Mouse (Mus musculus) T-helper 2 cell (primary cell): ENCODE measurements at regions not wholly inside any gene's neighbourhood (a gene's known extent, or its start where the extent isn't known, plus 50 kb on each side); places are given as distances from the start of the nearest gene placed in this dataset.

Experiments used
- in situ Hi-C: fragments of 300-600 bp; cut with MboI, MseI; formaldehyde crosslinking; loops from one replicate; pipeline ENCODE4 v1.15.1; 2025; ENCODE audit warnings: high pct_unique_total_duplicates

DNA sequence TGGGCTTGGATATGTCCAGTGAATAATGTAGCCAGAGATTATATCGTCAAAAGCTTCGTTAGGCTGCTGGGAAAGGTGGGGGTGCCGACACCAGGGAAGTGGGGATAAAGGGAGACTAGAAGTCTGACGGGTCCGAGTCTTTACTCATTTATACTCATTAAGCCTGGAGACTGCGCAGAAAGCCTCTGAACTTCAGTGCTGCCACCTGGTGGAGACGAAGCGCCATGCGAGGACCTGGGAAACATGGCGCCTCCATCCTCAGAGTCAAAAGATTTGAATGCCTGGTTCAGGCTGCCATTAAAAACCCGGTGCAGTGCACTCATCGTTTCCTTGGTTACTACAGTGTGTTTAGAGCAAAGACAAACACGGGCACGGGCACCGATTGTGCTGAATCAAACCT, 337.2 kb downstream of the Hlx start:
- in situ Hi-C loops: no loop called here

DNA sequence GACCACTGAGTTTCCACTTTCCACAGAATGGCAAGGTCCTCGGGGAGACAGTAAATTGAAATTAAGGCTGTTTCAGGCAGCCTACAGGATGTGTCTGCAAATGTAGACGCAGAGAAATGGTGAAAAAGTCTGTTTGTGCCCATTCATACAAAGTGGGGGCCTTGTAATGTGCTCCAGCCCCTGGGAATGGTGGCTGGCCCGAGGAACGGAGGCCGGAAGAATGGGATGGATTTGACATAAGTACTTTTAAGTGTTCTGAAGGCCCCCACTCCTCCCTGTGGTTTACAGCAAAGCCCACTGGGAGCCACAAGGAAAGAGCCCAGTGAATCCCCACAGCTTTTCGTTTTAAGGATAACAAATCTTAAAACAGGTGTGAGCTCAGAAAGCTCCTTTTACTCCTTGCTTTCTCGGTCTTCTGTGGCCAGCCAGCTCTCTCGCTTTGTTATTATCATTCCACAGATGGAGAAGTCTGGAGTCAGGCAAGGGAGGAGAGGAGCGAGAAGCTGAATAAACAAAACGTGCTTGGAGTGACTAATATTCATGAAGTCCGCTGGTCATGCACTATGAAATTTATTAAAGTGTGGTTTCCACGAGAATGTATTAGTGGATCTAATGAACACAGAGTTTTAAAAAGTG, 337.7 kb downstream of the Hlx start:
- in situ Hi-C loops: no loop called here

DNA sequence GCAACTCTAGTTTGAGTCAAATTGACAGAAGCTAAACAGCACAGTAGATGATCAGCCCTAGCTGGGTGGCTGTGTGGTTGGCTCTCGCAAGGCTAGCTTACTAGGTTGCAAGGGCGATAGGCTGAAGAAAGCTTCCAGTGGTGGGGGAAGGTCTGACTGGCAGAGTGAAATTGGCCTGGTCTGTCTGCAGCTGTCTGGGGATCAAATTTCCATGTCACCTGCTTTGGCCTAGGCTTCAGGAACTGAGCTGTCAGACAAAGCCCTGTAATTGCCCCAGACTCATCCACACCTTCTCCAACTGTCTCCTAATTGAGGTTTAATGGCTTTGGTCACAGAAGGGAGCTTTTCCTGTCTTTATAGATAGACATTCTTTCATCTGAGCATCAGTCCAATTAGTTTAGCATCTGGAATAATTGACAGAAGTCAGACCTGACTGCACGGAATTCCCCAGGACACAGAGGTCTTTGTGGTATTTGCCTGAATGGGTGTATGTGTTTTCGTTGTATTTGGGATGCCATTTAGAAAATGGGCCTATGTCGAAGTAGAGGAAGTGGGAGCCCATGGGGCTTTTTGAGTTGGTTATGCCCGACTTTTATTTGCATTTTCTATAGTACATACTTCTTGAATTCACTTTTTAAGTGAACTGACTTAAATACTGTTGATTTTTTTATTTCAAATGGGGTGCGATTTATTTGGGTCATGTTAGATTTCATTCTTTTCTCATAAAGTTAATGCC, 348.2 kb downstream of the Hlx start:
- in situ Hi-C loops: no loop called here

DNA sequence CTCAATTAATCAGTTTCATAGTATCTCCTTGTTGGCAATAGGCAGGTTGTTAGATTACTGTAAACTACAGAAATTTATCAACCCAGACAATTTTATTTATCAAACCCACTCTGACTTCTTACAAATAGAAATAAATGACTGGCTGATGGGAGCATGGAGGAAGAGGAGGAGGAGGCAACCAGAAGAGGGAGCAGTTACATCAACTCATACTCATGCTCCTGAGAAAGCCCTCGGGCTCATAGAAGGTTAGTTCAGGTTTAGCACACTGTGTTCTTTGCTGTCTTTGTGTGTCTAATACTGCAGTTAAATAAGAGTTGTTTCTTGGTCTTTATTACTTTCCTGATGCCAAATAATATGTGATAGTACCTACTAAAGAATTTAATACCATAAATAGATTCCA, 344.6 kb upstream of the 1700056E22Rik start:
- in situ Hi-C loops: no loop called here

DNA sequence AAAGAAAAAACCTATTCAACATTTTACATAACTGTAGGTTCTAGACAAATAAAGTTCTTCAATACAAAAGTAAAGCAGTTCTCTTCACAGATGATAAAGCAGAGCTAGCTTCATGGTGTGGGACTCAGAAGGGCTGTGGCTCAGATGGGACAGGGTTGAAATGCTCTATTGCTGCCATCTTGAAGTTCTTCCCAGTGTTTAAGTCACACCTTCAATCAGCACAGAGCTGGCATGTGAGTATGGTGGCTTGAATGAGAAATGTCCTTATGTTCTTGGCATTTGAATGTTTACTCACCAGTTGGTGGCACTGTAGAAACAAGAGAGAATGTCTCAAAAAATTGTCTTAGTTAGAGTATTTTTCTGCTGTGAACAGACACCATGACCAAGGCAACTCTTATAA, 330.9 kb upstream of the 1700056E22Rik start:
- in situ Hi-C loops: no loop called here

DNA sequence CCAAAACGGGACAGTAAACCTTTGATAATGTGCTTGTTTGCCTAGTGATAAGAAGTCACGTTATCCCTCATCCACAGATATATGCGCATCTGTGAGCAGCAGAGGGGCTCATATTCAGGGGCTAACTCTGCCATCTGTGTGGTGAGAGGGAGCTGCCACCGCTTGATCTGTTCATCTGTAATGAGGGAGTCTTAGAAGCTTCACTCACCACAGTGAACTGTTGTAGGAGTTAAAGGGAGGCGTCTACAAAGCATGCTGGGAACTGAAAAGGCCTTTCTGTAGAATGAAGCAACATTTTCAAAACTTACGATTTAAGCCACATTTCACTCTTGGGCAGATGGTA, 324.1 kb upstream of the 1700056E22Rik start:
- in situ Hi-C loops: no loop called here

DNA sequence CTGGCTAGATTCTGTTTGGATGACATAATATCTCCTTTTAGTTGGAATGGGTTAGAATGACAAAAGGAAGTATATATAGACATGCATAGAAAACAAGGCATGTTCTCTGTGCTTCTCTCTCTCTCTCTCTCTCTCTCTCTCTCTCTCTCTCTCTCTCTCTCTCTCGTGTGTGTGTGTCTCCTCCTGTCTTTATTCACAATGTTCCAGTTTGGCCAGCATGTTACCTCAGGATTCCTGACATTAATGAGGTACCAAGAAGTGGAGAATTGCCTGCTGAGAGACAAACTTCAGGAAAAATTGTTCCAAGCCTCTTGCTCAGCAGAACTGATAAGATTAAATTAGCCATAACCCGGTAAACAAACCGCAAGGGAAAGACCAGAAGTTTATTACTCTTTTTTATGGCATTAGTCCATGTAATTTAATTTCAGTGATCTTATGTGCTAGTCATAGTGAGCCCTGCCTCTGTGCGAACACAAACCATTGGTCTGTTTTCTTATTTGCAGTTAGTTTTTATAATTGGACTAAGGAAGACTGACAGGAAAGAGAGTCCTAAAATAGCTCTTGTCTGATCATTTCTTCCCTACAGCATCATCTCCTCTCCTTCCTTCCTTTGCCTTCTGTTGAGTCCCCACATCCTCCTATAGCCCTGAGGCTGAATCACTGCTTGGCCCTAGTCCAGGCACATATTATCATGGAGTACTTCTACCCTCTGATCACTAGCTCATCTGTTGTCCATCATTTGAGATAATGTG, 323.5 kb upstream of the 1700056E22Rik start:
- in situ Hi-C loops: no loop called here

DNA sequence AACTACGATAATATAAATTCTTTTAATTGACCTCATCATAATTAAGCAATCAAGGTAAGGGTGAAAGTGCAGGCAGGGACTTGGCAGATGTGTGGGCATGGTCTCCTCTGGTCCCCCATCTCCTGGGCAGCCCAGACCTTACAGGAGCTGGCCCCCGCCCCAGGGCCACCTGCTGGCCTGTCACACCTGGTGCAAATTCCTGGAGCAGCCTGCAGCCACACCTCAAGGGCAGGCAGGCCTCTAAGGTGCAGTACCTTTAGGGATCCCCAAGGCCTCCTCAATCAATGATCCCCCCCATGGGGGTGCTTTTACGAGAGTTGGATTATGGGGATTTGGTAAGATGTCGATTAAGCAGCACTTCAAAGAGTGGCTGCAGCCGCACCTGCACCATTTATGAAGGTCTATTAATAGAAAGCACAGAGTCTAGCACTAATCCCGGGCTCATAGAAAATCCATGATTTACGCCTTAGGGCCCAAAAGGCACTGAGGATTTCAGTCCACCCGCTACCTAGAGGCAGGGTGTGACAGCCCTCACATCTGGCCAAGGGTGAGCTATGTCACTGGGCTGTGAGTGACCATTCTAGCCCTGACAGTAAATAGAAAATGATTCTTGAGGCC, 319.8 kb upstream of the 1700056E22Rik start:
- in situ Hi-C loops: no loop called here

DNA sequence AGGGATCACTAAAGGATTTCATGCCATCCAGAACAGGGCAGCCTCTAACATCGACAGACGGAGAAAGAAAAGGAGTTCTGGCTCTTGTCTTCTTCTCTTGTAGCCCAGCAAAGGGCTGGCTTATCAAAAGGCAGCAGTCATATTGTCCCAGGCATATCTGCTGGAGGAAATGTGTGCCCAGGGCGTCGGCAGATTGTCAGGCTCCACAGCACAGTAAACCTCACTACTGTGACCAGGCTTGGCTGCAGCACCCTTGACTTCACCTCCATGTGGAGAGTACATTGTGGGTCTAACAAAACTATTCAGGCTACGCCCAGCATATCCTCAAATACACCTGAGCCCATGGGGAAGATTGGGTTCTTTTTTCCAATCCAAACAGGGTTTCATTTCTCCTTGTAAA, 317.7 kb upstream of the 1700056E22Rik start:
- in situ Hi-C loops: no loop called here

DNA sequence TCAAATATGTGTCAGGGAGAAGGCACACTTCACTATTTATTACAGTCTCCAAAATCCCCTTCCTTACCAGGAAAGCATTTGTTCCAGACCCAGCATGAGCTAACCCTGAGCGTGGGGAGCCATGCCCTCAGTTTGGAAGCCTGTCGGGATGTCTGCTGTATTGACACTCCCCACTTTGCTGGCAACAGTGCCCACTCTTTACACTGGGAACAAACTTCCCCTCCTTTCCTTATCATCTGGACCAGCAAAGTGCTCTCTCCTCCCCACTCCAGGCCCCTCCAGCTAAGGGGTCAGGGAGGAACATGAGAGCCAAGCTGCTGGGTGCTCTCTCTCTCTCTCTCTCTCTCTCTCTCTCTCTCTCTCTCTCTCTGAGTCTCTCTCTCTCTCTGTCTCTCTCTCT, 310.7 kb upstream of the 1700056E22Rik start:
- in situ Hi-C loops: no loop called here

DNA sequence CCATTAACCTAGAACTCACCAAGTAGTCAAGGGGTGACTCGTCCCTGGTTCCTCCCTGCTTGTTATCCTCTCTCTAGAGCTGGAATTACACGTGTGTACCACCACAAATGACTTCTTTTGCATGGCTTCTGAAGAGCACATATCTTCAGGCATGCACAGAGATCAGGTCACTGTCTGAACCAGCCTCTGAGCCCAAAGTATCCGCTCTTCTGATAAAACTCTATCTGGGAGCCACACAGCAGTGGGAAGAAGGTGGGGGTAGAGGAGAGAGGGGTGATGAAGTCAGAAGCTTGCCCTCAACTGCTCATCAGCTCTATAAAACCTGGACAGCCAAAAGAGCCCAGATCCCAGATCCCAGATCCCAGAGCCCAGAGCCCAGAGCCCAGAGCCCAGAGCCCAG, 301.9 kb upstream of the 1700056E22Rik start:
- in situ Hi-C loops: no loop called here

DNA sequence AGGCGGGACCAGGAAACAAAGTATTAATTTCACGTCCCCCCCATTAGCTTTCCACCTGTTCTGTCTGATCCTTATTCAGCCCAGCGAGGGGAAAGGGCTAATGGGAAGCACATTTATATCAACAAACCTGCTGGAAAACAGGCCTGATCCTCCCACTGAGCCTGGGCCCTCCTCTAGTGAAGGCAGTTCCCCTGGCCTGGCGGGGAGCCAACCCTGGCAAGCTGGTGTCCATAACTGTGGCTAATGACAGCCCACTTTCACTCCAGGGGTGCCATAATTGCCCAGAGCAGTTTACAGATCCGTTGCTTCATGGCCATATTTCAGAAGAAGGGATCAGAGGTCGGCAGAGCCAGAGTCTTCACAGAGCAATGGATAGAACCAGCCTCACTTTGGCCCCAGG, 301.2 kb upstream of the 1700056E22Rik start:
- in situ Hi-C loops: no loop called here

DNA sequence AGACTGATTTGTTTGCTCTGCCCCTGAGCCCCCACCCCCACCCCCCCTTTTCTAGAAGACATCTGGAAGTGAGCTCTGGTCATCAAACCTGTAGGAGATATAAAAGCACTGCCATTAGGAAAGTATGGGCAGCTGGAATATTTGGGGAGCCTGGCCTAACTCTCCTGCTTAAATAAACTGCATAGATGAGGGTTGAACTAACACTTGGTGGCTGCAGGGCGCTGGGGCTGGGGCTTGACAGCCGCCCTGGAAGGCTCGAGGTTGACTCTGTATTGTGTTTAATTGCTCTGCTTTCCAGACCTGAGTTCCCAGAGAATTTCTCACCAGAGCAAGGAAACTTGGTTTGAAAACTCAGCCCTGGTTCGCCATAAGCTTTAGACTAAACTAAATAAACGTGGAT, 300.7 kb upstream of the 1700056E22Rik start:
- in situ Hi-C loops: no loop called here

DNA sequence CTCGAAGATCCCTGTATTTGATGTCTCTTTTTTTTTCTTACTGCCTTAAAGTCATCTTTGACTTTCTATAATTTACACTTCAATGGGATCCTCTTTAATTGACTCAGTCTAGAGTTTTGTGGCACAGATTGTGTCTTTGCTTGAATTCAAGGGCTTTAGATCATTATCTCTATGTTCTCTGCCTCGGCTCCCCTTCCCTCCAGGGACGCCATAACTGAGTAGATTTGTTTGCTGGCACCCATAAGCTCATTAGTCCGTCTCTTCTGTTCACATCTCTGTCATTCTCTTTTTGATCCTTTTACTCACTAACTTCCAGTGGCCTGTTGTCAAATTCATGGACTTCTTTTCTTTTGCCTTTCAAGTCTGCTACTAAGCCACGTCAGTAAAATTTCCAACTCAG, 299.0 kb upstream of the 1700056E22Rik start:
- in situ Hi-C loops: no loop called here

DNA sequence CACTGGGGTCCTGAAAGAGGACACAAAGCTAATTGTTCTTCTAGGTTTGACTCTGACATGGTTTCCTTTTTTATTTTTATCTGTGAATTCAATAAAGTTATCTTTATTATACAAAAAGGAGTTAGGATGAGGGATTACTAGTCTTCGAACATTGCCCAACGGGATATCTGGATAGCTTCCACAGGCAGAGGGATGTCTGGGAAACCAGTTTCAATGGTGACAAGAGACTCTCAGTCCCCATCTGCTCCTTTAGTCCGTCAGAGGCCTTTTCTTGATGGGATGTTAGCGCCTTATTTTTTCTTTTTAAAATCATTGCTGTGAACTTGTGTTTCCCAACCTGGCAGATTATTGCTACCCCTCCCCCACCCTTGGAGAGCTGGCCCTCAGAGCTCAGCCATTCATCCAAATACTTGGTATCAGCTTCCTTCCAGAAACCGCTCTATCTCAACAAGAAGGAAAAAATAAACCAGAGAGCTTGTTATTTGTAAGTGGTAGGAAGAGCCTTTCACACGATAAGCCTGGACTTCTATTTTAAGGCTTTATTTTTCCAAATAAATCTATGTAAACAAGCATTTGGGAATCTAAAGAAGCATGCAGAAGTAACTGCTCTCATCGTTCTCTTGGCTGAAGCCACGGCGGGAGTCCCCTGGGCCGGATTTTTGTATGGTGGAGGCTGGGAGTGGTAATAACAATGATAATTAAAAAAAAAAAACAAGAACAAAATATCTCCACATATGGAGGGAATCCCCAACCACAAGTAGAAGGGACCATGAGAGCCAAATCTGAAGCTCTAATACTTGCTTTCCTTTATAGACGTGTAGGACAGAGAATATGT, 296.6 kb upstream of the 1700056E22Rik start:
- in situ Hi-C loops: no loop called here

DNA sequence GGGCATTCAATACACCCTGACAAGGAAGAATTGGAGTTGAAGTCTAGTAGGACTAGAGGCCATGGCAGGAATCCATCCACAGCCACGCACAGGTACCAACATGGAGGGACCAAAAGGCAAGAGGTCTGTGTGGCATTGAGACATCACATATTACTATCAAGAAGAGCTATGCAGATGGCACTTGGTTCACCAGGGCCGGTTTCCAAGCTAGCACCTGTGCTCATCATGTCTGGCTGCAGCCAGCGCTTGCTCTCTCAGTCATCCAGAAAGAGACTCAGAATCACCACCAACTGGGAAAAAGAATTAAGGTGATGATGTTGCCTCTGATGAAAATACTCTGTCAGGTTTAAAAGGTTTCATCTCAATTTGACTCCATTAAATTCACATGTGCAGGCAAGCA, 292.1 kb upstream of the 1700056E22Rik start:
- in situ Hi-C loops: no loop called here

DNA sequence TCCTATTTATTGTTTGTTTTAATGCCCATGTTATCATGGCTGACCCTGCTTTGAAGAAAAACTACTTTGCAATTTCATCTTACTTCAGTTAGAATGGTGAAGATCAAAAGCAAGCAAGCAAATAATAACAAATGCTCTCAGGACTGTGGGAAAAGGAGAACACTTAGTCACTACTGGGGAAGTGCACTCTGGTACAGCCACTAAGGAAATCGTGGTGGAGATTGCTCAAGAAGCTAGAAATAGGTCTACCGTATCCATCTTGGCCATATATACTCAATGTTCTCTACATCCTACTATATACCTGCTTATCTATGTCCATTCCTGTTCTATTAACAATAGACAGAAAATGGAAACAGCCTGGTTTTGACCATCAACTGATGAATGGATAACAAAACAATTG, 290.1 kb upstream of the 1700056E22Rik start:
- in situ Hi-C loops: no loop called here

DNA sequence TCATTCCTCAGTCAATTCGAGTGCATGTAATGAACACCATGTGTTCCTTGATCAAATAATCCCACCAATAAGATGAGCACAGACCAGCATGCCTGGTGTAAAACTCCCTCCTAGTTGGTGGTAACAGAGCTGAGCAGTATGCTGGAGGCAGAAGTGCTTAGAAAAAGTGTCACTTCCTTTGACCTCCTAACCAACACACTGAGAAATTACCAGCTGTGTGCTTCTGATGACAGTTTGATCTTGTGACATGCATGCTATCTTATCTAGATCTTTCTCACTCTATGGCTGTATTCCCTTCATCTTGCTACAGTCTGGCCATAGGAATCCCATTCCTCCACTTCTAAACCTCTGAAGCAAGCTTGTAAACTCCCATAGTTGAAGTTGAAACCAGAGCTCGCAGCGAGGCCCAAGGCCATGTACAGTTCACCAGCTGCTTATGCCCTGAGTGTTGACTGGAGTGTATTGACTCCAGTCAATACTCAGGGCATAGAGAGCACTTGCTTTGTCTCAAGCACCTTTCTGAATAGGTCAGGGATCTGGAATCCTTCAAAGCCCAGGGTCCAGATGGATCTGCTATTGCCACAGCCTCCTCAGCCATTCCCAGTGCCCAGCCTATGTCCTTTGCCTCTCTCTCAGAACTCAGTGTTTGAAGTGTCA, 286.5 kb upstream of the 1700056E22Rik start:
- in situ Hi-C loops: no loop called here

DNA sequence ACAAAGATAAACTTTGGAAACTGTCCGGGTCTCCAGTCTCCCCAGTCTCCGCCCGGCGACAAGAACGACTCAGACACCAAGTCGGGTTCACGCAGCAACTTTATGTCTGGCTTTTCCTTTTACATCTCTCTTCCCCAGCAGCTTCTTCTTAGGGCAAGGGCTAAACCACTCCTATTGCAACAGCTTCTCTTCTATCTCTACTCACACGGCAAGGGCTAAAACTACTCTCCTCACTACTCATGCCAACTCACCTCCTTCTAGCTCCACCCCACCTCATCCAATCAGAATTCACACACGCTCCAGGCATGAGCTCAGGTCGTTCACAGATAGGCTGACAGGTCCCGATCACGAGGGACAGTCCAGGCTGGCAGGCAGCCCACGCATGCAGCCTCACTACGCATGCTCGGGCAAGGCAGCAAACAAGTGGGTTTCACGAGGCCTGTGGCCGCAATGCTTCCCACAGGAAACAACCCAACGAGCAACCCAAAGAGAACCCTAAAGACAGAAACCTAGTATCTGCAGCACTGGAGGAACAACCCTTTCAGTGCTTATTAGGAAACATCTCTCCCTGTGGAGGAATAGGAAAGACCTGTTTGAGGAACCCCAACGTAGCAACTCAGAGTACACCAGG, 276.2 kb upstream of the 1700056E22Rik start:
- in situ Hi-C loops: no loop called here

DNA sequence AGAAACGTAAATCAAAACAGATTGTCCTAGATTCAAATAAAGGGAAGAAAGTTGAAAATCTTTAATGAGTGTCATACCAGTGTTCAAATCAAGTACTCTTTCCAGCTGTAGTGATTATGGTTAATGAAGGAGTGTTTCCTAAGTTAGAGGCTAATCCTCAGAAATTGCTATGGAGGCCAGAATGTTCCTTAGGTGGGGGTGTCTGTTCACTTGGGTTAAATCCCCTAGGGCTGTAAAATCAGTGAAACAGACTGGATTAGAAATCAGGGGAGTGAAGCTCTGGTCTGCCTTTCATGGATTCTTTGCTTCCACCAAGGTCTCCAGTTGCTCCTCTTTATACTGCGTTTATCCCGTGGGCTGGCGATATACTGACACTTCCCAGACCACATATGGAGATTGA, 270.7 kb upstream of the 1700056E22Rik start:
- in situ Hi-C loops: no loop called here

DNA sequence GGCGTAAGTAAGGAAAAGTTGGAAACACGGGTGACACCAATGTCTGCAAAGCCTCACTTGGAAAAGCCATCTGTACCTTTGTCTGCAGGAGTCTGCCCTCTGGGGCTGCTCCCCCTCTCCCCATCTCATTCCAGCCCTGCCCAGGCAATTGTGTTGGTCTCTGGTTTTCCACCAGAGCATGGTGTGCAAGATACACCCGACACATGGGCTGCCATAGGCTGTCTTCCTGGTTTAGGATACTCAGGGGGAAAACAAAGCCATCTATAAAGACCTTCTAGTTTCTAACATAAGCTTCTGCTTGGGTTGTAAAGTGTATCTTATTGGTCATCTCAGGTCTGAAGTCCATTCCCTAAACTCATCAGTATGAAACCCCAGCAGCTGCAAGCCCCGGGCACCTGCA, 270.1 kb upstream of the 1700056E22Rik start:
- in situ Hi-C loops: no loop called here
